Mouse (Mus musculus) lung, postnatal 36 days (tissue): ENCODE measurements around the gene Espnl.

Source experiments
- DNase-seq: peaks from one replicate; pipeline ENCODE4 v3.0.0; 2022; ENCODE audit warnings: mixed read lengths

Espnl gene

DNA sequence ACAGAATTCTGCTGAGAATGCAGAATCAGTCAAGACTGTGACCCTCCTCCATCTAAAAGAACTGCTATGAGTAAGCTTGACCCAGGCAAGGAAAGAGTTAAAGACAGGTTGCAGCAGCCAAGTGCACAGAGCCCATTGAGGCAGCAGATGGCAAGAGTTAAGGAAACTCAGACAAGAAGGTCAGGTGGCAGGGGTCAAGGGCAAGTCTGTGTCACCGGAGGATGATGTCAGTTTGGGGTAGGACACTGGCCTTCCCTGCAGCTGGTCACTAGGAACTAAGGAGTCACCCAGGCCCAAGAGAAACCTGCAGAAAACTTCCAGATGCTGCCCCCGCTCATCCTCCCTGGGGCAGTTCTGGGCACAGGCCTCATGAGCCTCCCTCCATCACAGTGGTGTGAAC lies 2.8 kb downstream of the Espnl start:
- DNase-seq, result no peak

DNA sequence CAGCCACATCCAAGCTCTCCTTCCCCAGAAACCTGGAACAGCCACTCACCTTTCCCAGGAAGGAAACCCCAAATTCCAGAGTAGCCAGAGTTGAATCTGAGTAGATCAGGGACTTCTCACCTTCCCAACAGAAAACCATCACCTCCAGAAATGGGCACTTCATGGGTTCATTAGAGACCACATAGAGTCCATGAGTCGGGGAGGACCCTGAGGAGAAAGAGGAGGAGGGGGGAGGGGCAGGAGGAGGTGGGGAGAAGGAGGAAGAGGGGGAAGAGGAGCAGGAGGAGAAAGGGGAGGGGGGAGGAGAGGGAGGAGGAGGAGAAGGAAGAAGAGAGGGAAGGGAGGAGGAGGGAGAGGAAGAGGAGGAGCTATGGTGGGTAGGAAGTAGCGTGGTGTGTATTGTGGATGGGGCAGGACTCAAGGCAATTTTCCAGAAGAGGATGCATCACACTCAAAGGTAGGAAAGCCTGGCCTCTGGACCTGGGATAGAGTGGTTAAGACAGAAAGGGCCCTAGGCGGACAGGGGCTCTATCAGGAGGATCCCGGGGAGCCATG lies 3.7 kb downstream of the Espnl start:
- no peak for DNase-seq

DNA sequence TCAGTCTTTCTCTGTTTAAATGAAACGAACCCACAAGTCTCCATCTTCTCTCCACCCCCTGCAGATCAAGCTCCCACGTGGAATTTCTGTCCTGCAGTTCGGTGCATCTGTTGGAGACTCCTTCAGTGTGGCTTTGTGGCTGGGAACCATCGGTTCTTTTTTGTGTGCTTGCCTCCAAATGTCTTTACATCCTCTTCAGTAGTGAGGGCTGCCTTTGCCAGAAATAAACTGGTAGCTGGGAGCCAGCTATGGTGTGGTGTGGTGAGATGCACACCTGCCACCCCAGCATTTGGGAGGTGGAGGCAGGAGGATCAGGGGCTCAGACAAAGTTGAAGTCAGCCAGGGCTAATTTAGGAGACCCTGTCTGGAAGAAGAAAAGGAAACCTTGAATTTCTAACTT lies 10.2 kb downstream of the Espnl start:
- DNase-seq, result no peak

DNA sequence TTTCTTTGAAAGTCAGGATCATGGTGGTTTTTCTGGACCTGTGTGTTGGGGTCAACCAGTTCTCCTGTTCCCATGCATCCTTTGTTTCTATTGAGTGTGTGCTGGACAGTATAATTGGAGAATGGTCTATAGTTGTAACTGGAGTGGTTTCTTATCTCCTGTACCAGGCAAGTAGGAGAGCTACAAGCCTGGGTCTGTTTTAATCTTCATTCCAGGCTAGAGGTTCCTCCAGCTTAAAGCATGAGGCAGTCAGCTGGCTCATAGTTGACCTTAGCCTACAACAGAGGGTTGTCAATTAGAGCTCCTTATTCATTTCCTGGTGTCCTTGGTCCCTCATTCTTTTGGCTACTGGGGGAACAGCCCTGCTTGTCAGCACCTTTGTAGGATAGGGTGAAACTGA lies 11.7 kb downstream of the Espnl start:
- no peak for DNase-seq

DNA sequence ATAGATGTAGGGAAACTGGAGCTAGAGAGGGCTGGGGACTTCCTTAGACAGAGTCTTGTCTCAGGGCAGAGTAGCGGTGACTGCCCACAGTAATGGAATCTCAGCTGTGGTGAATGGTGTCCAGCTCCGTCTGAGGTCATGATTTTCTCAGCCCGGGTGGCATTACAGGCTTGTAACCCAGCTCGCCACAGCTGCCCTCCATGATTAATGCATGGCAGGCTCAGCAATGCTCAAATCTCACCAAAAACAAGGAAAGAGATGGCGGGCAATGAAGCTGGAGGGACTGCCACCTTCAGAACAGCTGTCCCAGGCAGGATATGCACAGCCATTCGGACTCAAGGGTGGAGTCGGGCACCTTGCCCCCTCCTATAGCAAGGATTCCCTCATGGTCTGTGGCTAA lies 15.5 kb downstream of the Espnl start:
- no peak for DNase-seq

DNA sequence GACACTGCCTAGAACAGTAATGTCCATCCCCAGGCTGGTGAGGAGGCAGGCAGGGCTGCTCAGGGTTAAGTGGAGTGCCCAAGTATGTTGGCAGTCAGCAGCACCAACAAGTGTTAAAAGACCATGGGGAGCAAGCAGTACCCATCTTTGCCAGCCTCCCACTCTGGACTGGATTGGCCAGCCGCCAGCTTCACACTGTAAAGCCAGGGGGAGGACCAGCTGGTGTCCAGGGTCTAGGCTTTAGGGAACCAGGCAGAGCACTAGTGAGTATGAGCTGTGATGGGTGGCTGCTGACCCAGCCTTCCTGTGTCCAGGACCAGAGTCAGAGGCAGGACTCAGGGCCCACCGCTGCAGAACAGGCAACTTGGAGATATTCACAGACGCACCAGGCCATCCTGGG lies 22.1 kb downstream of the Espnl start:
- no peak for DNase-seq

DNA sequence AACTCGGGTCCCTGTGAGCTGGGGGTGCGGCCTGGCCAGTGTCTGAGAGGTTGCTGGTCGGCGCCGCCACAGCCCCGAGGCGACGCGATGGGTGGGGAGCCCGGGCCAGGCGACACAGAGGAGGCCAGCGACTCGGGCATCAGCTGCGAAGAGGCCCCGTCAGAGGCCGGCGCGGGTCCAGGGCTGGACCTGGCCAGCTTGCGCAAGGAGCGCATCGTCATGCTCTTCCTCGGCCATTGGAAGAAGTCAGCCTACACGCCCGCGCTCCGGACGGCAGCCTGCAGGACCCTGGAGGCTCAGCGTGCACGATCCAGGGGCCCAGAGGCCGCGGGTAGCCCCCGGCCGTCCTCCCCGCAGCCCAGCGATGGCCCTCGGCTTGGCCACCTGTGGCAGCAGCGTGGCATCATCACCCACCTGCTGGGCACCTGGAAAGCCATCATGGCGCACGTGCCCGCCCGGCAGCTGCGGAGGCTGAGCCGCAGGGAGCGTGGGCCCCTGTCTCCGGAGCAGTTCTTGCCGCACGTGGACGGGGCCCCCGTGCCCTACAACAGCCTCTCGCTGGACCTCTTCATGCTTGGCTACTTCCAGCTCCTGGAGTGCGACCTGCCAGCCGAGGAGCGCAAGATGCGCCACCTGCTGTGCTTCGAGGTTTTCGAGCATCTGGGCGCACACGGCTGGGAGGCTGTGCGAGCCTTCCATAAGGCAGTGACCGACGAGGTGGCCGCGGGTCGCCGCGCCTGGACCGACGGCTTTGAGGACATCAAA lies 23.2 kb downstream of the Espnl start:
- no peak for DNase-seq

DNA sequence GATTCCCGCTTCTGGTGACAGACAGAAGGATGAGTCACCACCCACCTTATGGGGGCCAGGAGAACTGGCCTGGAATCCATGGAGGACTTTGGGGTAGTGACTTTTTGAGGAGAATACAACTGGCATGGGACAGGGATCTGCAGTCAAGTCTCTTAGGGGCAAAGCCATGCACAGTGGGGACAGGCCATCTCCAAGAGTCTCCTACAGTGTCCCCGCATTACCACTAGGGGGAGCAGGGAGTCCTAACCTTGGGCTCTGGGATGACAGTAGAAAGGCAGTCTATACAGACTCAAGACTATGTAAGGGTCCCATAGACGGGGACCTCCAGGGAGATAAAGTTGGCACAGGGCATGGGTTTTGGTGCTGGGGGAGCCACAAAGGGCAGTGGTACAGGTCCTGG lies 25.0 kb downstream of the Espnl start:
- DNase-seq, result peak; percentile 76

DNA sequence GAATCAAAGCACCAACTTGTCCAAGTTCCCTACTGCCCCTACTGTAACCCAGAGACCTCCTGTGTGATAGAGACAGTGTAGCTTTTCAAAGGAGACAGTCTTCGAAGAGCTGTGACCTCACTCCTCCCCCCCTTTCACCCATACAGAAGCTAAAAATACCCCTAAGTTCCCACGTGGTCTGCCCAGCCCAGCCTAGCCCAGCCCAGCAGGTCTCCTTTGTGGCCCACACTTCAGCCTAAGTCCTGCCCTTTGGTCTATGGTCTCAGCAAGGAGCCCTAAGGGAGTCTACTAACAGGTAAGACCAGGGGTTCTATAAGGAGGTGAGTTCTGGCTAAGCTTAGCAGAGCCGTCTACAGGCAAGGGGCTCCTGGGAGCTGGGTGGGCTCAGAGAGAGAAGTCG lies 29.0 kb downstream of the Espnl start, which contains the start of gene Klhl30:
TSS of gene Klhl30 (plus strand) at position 176 of the 400 bp plus-strand sequence.
- DNase-seq, result no peak

DNA sequence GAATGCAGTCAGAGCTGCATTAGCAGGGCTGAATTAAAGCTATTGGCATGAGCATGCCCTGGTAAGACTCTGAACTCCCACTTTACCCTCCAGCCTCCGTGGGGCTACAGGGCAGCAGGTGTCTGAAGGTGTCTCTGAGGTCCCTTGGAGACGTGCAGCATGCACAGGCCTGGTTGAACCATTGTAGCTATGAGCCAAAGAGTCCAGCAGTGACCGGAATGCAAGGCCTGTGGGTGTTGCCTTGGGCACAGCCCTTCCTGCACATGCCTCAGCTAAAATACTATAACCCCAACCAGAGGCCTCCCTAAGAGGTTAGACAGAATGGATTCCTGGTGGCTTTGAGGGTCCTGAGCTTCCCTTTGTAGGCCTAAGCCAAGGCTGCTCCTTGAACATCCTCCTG lies 29.4 kb downstream of the Espnl start:
- no peak for DNase-seq

DNA sequence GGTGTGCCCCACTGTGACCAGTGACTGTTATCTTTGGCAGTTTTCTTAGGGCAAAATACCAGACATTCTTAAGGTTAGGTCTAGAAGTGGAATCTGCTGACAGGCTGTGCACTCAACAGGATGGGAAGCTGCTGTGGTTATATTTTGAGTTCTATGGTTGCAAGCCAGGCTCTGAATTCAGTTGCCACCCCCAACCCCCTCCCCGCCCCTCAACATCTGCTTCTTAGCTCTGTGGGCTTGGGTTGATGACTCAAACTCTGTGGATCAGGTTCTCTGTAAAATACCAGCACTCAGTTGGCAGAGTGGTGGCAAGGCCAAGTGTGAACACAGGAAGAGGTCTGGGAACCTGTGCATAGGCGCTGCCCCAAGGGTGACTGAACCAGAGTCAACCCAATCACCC lies 30.4 kb downstream of the Espnl start:
- DNase-seq, result no peak

DNA sequence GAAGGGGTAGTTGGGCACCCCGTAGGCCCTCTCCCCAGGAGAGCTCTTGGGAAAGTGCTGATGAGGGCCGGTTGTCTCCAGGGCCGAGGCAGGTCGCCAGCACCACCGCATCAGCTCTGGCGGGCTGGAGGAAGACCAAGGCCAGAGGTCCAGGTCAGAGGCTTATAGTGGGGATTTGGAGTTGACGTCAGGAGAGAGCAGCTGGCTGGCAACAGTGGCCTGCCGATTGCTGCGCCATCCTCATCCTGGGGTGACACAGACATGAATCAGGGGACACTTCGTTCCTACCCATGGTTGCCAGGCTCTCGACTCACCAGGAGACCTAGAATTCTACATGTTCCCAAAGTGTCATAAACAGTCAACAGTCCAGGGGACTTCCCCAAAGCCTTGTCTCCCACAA lies 34.2 kb downstream of the Espnl start:
- DNase-seq, result no peak

DNA sequence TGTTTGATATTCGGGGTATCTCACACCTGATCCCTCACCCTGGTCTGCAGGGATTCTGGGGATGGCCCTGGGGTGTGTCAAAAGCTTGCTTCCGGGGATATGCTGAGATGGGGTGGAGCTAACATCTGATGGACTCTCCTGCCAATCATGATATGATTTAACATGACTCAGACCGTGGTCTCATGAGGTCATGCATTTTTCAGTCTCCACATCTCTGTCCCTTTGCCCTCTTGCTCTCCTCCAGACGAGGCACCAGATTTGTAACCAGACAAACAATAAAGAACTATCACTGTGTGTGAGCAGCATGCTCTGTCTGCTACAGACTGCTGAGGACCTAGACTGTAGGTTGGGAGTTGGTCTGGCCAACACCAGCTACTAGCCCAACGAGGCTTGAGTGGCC lies 40.2 kb downstream of the Espnl start:
- DNase-seq, result no peak

DNA sequence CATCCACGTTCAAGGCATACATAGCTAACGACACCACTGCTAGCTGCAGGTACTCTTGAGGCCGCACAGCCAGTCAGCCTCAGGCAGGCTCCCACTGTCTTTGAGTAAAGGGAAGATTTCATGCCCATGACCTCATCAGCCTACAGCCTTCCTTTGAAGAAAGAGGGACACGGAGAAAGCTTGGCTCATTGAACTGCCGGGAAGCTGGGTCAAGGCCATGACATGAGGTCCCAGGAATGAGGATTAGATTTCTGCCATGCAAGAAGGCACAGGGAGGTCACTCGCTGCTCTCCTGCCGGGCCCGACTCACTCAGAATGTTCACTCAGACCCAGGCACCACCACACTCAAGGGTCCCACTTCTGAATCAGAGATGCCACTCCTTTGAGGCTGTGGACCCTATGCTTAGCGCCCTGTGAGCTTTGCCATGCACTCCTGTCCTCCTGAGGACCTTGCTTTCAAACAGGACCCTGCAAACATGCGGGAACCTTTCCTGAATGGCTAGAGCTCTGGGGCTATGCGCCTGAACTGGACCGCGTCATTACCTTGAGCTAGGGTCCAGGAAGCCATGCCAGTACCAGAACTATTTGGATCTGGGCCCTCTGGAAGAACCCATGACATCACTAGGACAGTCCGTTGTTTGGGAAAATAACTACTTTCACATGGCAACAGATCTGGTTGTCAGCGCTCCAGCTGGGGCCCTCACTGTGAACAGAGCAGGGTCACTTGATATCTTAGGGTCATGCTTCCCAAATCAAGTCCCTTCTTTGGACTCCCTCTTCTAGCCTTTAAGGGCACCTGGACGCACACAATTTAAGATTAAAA lies 43.2 kb downstream of the Espnl start:
- DNase-seq, result no peak

DNA sequence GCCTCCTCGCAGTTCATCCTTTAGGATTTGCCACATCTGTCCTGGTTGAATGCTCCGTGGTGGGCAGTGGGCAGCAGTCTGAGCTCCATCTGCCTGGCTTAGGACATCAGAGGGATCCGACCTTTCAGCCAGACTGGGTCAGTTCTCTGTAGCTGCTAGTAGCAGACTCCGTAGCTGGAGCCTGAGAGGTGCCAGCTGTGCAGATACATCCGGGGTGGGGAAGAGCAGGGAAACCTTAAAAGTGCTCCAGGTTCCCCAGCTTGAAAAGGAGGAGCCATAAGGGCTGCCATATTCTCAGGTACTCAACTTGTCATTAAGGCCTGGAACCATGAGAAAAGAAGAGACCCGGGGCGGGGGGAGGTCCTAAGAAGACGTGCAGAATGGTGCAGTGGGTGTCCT lies 43.9 kb downstream of the Espnl start:
- DNase-seq, result no peak

DNA sequence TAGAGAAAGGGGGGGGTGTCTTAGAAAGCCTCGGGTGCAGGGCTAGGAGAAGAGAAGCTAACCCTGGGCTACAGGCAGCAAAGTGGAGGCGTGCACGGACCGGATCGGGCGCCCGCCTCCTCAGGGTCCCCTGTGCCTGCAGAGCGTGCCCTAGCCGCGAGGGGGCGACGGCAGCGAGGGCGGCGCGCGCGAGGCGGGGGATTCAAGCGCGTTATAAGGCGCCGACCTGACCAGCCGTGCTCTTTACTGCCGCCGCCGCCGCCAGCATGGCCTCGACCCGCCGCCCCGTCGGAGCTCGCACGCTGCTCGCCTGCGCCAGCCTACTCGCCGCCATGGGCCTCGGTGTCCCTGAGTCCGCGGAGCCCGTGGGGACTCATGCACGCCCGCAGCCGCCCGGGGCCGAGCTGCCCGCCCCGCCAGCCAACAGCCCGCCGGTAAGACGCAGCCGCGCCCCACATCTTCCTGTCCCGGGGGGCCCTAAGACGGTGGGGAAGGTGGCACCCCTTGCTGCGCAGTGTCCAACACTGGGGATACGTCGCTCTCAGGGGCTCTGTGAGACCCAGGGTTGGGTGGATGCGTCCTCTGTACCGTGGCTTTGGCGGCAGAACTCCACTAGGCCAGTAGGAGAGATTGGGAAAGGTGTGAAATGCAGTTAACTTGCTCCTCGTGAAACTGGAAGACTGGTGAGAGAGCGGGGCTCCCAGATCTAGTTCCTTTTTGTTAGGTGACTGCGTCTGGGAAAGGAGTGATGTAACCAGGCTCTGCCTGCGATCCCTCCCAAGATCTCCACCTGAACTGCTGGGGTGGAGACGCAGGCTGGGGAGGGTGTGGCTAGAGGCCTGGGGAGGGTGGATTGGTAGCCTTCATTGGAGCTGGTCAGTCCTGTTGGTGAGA lies 44.6 kb downstream of the Espnl start, which contains the start of gene Erfe:
TSS of gene Erfe (plus strand) at position 216 of the 894 bp plus-strand sequence.
- peak; percentile 69 for DNase-seq

DNA sequence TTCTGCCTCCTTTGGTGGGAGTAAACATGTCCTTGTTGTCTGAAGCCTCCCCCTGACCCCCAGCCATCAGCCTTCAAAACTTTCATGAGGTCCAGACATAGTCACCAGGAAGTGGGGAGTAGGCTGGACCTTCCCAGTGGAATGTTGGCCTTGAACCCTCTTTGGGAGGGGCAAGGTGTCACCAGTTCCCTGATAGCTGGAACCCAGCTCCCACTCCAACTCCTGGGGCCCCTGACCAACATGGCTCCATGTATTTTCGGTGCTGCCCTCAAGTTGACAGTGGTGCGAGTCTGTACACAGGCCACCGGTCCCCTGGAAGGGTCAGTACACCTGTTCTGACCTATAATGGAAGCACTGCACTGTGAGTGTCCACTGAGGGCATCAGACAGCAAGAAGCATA lies 45.4 kb downstream of the Espnl start:
- DNase-seq, result no peak

DNA sequence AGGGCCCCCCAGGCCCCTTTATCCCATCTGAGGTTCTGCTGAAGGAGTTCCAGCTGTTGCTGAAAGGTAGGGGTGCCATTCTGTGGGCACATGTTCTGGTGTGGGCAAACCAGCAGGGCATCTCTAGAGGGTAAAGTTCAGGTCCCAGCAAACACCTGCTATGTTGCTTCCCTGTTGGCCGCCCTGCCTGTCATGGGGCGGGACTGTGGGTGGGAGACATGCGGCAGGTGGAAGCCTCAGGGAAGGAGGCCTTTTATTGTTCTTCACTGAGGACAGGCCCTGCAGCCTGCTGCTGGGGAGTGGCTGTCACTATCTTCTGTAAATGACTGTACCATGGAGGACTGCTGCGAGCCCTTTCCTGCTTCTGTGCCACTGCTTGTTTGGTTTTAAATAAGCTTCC lies 47.5 kb downstream of the Espnl start:
- DNase-seq, result no peak

DNA sequence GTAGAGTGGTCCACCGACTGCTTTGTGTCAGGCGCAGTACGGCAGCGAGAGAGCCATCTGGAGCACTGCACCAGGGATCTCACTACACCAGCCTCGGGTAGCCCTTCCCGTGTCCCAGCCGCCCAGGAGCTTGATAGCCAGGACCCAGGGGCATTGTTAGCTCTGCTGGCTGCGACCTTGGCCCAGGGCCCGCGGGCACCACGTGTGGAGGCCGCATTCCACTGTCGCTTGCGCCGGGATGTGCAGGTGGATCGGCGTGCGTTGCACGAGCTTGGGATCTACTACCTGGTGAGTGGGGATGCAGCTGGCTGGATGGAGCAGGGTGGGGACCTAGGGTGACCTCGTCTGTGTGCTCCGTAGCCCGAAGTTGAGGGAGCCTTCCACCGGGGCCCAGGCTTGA lies 48.2 kb downstream of the Espnl start:
- DNase-seq, result no peak

DNA sequence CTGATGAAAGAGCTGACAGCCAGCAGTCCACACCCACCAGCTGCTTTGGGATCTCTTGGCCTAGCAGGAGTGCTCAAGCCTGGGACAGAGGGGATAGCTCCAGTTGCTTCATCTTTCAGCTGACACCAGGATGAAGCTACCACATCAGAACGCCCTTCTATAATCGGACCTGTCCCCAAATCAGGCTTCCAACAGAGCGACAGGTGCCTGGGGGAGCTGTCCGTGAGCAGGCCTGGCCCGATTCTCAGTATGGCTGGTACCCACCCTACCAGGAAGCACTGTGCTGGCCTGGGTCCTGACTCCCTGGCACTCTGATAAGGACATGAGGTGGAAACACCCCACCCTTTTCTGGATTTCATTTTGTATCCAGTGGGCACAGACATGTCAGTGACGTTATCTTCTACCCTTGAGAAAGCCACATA lies 51.5 kb downstream of the Espnl start:
- DNase-seq, result no peak

DNA sequence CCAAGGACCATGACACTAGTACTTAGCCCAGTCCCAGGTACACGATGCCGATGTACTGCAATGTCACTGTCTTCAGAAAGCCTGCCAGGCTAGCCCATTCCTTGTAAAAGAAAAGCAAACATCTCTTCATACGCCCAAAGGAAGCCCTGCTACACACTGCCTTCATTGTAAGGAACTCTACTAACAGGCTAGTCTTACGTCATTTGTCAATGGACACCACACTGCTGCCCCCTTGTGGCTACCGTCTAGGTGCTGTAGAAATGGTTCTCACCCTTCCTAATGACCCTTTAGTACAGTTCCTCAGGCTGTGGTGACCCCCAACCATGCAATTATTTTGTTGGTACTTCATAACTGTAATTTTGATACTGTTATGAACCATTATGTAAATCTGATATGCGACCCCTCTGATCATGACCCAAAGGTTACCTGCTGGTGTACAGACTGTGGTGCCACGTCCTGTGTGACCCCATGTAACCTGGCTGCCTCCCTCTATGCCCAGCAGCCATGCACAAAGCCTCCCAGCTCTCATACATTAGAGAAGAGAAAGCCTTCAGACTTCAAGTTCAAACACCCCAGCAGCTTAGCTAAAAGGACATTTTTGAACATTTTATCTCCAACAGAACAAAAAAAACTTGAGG lies 58.7 kb downstream of the Espnl start:
- peak; percentile 91 for DNase-seq

DNA sequence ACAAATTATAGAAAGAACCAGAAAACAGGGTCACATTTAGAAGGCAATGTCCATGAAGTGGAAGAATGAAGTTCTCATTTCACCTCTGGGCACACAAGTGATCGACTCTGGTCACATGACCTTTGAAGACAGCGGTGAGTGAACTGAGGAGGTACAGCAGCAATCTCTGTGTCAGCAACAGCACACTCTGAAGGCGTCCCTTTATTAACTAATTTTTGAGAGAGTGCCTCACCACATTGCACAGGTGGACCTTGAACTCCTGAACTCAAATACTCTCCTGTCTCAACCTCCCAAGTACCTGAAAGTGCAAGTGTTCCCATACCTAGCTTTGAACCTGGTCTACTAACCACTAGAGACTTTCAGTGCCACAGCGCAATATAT lies 59.2 kb downstream of the Espnl start:
- DNase-seq, result no peak
